Mouse (Mus musculus) liver, adult 2 months (tissue): ENCODE data around the gene Ercc6. TPM values are rescaled to one million over a fixed set of nuclear protein-coding genes. Genes with fewer than 3 reads are reported as not detected.

Experiments used
- DNase-seq: peaks from one replicate; pipeline ENCODE4 v3.0.0-alpha.2; 2011; ENCODE audit warnings: low read depth, low spot score; ENCODE audit errors: extremely low read depth
- H3K27ac ChIP-seq: fragments of 200-500 bp; replicated peaks from 2 replicates; pipeline ENCODE4 v1.5.1; 2012; ENCODE audit warnings: low read depth, mild to moderate bottlenecking, control low read depth, inconsistent platforms, low read length; ENCODE audit not compliant: insufficient read depth
- H3K27me3 ChIP-seq: fragments of 200-500 bp; 2 replicates; pipeline ENCODE4 v1.6.1; 2012; ENCODE audit warnings: mild to moderate bottlenecking, moderate library complexity, low read length, inconsistent platforms; ENCODE audit not compliant: control insufficient read depth, insufficient read depth
- H3K36me3 ChIP-seq: fragments of 200-500 bp; 2 replicates; pipeline ENCODE4 v1.6.1; 2012; ENCODE audit warnings: low read length, inconsistent platforms; ENCODE audit not compliant: control insufficient read depth, insufficient read depth
- H3K4me1 ChIP-seq: fragments of 200-500 bp; 2 replicates; pipeline ENCODE4 v1.6.1; 2011; ENCODE audit warnings: low read length; ENCODE audit not compliant: control insufficient read depth, insufficient read depth
- H3K4me3 ChIP-seq: fragments of 200-500 bp; 2 replicates; pipeline ENCODE4 v1.5.1; 2011; ENCODE audit warnings: low read depth, mild to moderate bottlenecking, control low read depth, low read length, moderate library complexity; ENCODE audit not compliant: insufficient read depth
- H3K79me2 ChIP-seq: fragments of 200-500 bp; 2 replicates; pipeline ENCODE4 v1.6.1; 2012; ENCODE audit warnings: inconsistent platforms, mild to moderate bottlenecking, low read length, moderate library complexity; ENCODE audit not compliant: control insufficient read depth, insufficient read depth
- H3K9ac ChIP-seq: fragments of 200-500 bp; 2 replicates; pipeline ENCODE4 v1.6.1; 2012; ENCODE audit warnings: low read depth, mild to moderate bottlenecking, control low read depth, inconsistent platforms, low read length
- CTCF ChIP-seq: fragments of 200-500 bp; IDR thresholded peaks from 2 replicates; pipeline ENCODE4 v1.5.1; 2011; ENCODE audit warnings: low read depth, low read length, control low read depth
- POLR2A ChIP-seq: fragments of 200-500 bp; IDR thresholded peaks from 2 replicates; pipeline ENCODE4 v1.6.1; 2011; ENCODE audit warnings: low read length, control low read depth; ENCODE audit not compliant: insufficient read depth; ENCODE audit errors: extremely low read depth
- WGBS: fragments of 180-500 bp; shearing (Covaris S2); methylation state at CpG from one replicate; pipeline ENCODE4 v1.1.7; 2018; 5-methylcytosine and 5-hydroxymethylcytosine counted together
- polyA plus RNA-seq: library from polyadenylated mRNA; depleted of rRNA; stranded (reverse); fragments of >200 nt; gene quantifications from 2 replicates; pipeline ENCODE4 v1.2.3, GENCODE M21; 2012; rRNA removed
- total RNA-seq: library from RNA; depleted of rRNA; stranded (reverse); fragments of >200 nt; gene quantifications from 2 replicates; pipeline ENCODE4 v1.2.3, GENCODE M21; 2014; rRNA removed

The Ercc6 gene
- total RNA-seq = 6.9 and 11.2 TPM in 2 replicates
- 2.0 and 2.8 TPM in 2 replicates for polyA plus RNA-seq

GRCm38 (mm10) chr14:32513336-32514032 is at the start of gene Ercc6:
Ercc6 (plus strand) TSS chr14:32513521.
- Histone ChIP-seq H3K36me3 (peaks cover 8% of the 10 kb centered on the region; the same call in 1 of the 2 replicates), H3K27ac (peak within 1 kb of the TSS; percentile 70), H3K9ac (peak within 1 kb of the TSS; percentile 84), H3K4me3 (peak within 1 kb of the TSS; percentile 76), H3K27me3 (no peaks in the 10 kb centered on the region), H3K4me1 (peaks cover 2% of the 10 kb centered on the region), H3K79me2 (peaks cover 15% of the 10 kb centered on the region; the same call in 1 of the 2 replicates)
- peak; percentile 65; the same call in 1 of the 2 replicates for TF ChIP-seq POLR2A
- TF ChIP-seq CTCF = no peak
- DNase-seq = peak; percentile 85
- WGBS = under 1% methylated on average over 62 of the region's 62 CpGs

GRCm38 (mm10) chr14:32464601-32465505 is 48.5 kb upstream of the Ercc6 start, which contains the start of gene Slc18a3:
Slc18a3 (minus strand) TSS chr14:32464850.
- Histone ChIP-seq H3K9ac (no peak within 1 kb of the TSS), H3K27ac (no peak within 1 kb of the TSS)

GRCm38 (mm10) chr14:32465506-32465870 is 47.8 kb upstream of the Ercc6 start:
- TF ChIP-seq CTCF (no peak), POLR2A (no peak)
- H3K27ac ChIP-seq = no peak overlapping the region
- no peak overlapping the region for H3K4me3 ChIP-seq
- 4% methylated on average over 9 of the region's 11 CpGs for WGBS
- H3K79me2 ChIP-seq = no peaks in the 10 kb centered on the region
- no peaks in the 10 kb centered on the region for H3K4me1 ChIP-seq
- H3K36me3 ChIP-seq = no peaks in the 10 kb centered on the region
- H3K27me3 ChIP-seq = peaks cover 24% of the 10 kb centered on the region
- no peak for DNase-seq
- no peak overlapping the region for H3K9ac ChIP-seq

More at GRCm38 (mm10) chr14:32464601-32465505, 48.5 kb upstream of the Ercc6 start, which contains the start of gene Slc18a3:
- Histone ChIP-seq H3K4me1 (no peaks in the 10 kb centered on the region), H3K36me3 (no peaks in the 10 kb centered on the region), H3K4me3 (no peak within 1 kb of the TSS), H3K27me3 (peaks cover 27% of the 10 kb centered on the region), H3K79me2 (no peaks in the 10 kb centered on the region)
- DNase-seq = no peak
- no peak for TF ChIP-seq POLR2A
- TF ChIP-seq CTCF = no peak
- WGBS = 2% methylated on average over 64 of the region's 70 CpGs

GRCm38 (mm10) chr14:32465889-32466288 is 47.4 kb upstream of the Ercc6 start, which contains the start of gene Chat:
Chat (minus strand) TSS chr14:32465989.
- H3K36me3 ChIP-seq = no peaks in the 10 kb centered on the region
- DNase-seq = no peak
- H3K27me3 ChIP-seq = peaks cover 24% of the 10 kb centered on the region
- no peak within 1 kb of the TSS for H3K4me3 ChIP-seq
- WGBS = 21% methylated on average over 13 of the region's 13 CpGs
- TF ChIP-seq CTCF = no peak
- no peak for TF ChIP-seq POLR2A
- H3K4me1 ChIP-seq = no peaks in the 10 kb centered on the region
- no peak within 1 kb of the TSS for H3K9ac ChIP-seq
- H3K27ac ChIP-seq = no peak within 1 kb of the TSS
- H3K79me2 ChIP-seq = no peaks in the 10 kb centered on the region

- peaks cover 23% of the 10 kb centered on the region for H3K27me3 ChIP-seq
- no peak for DNase-seq
- no peaks in the 10 kb centered on the region for H3K36me3 ChIP-seq
- H3K79me2 ChIP-seq = no peaks in the 10 kb centered on the region
- TF ChIP-seq CTCF (no peak), POLR2A (no peak)
- H3K9ac ChIP-seq = no peak overlapping the region
- 7% methylated on average over 5 of the region's 5 CpGs for WGBS
- no peaks in the 10 kb centered on the region for H3K4me1 ChIP-seq
- H3K4me3 ChIP-seq = no peak overlapping the region
- no peak overlapping the region for H3K27ac ChIP-seq
These were observed 45.7 kb upstream of the Ercc6 start for GRCm38 (mm10) chr14:32467606-32468005.
